Mouse (Mus musculus): ENCODE results near the gene Ttll12. TPM values are rescaled to one million over a fixed set of nuclear protein-coding genes. Genes with fewer than 3 reads are reported as not detected.

Ttll12 gene
- polyA plus RNA-seq, 1 experiment from 2014 or later, result 19.8 TPM

- Histone ChIP-seq H3K27ac (replicated peaks in 1 of 2; ENCODE audit: control insufficient read depth in 1 of 2, insufficient read depth in 1 of 2, low read depth in 2 of 2, low read length in 2 of 2) (no peak overlapping the region), H3K27me3 (ENCODE audit: control insufficient read depth, insufficient read depth, low read length) (no peaks in the 10 kb centered on the region), H3K9me3 (ENCODE audit: control insufficient read depth, low read length) (no peaks in the 10 kb centered on the region), H3K36me3 (ENCODE audit: control insufficient read depth, insufficient read depth, low read length) (peaks cover 87% of the 10 kb centered on the region), H3K9ac (ENCODE audit: low read length) (no peak overlapping the region), H3K4me3 (ENCODE audit: control insufficient read depth in 1 of 2, insufficient read depth in 1 of 2, low read depth in 1 of 2, low read length in 2 of 2) (no peak overlapping the region), H3K4me1 (ENCODE audit: control insufficient read depth in 2 of 2, insufficient read depth in 2 of 2, low read length in 2 of 2) (no peaks in the 10 kb centered on the region), H3K4me2 (ENCODE audit: low read length) (no peak overlapping the region)
- 86% methylated on average over 9 of the region's 9 CpGs for WGBS
- no peak for ATAC-seq (ENCODE audit: insufficient number of reproducible peaks, insufficient read depth, low FRiP score, low read depth)
Measured at GRCm38 (mm10) chr15:83576651-83577050, 18.3 kb downstream of the Ttll12 start.

- 93% methylated on average over 8 of the region's 8 CpGs for WGBS
- no peak overlapping the region for H3K4me3 ChIP-seq (ENCODE audit: control insufficient read depth in 1 of 2, insufficient read depth in 1 of 2, low read depth in 1 of 2, low read length in 2 of 2)
- H3K4me1 ChIP-seq (ENCODE audit: control insufficient read depth in 2 of 2, insufficient read depth in 2 of 2, low read length in 2 of 2), result no peaks in the 10 kb centered on the region
- no peak overlapping the region for H3K27ac ChIP-seq (replicated peaks in 1 of 2; ENCODE audit: control insufficient read depth in 1 of 2, insufficient read depth in 1 of 2, low read depth in 2 of 2, low read length in 2 of 2)
- no peak for ATAC-seq (ENCODE audit: insufficient number of reproducible peaks, insufficient read depth, low FRiP score, low read depth)
- H3K36me3 ChIP-seq (ENCODE audit: control insufficient read depth, insufficient read depth, low read length), result peaks cover 81% of the 10 kb centered on the region
- H3K4me2 ChIP-seq (ENCODE audit: low read length), result no peak overlapping the region
- H3K27me3 ChIP-seq (ENCODE audit: control insufficient read depth, insufficient read depth, low read length), result no peaks in the 10 kb centered on the region
- H3K9me3 ChIP-seq (ENCODE audit: control insufficient read depth, low read length), result no peaks in the 10 kb centered on the region
- H3K9ac ChIP-seq (ENCODE audit: low read length), result no peak overlapping the region
Measured at GRCm38 (mm10) chr15:83575543-83575942, 19.4 kb downstream of the Ttll12 start.

GRCm38 (mm10) chr15:83574731-83575351 is 20.1 kb downstream of the Ttll12 start:
- H3K9me3 ChIP-seq (ENCODE audit: control insufficient read depth, low read length), result no peaks in the 10 kb centered on the region
- H3K4me1 ChIP-seq (ENCODE audit: control insufficient read depth in 2 of 2, insufficient read depth in 2 of 2, low read length in 2 of 2), result no peaks in the 10 kb centered on the region
- no peak overlapping the region for H3K27ac ChIP-seq (replicated peaks in 1 of 2; ENCODE audit: control insufficient read depth in 1 of 2, insufficient read depth in 1 of 2, low read depth in 2 of 2, low read length in 2 of 2)
- no peaks in the 10 kb centered on the region for H3K27me3 ChIP-seq (ENCODE audit: control insufficient read depth, insufficient read depth, low read length)
- no peak overlapping the region for H3K4me2 ChIP-seq (ENCODE audit: low read length)
- 74% methylated on average over 6 of the region's 6 CpGs for WGBS
- no peak overlapping the region for H3K4me3 ChIP-seq (ENCODE audit: control insufficient read depth in 1 of 2, insufficient read depth in 1 of 2, low read depth in 1 of 2, low read length in 2 of 2)
- ATAC-seq (ENCODE audit: insufficient number of reproducible peaks, insufficient read depth, low FRiP score, low read depth), result no peak
- H3K9ac ChIP-seq (ENCODE audit: low read length), result no peak overlapping the region
- H3K36me3 ChIP-seq (ENCODE audit: control insufficient read depth, insufficient read depth, low read length), result peaks cover 74% of the 10 kb centered on the region

GRCm38 (mm10) chr15:83573606-83574005 is 21.4 kb downstream of the Ttll12 start:
- H3K4me2 ChIP-seq (ENCODE audit: low read length), result no peak overlapping the region
- H3K9me3 ChIP-seq (ENCODE audit: control insufficient read depth, low read length), result no peaks in the 10 kb centered on the region
- H3K4me3 ChIP-seq (ENCODE audit: control insufficient read depth in 1 of 2, insufficient read depth in 1 of 2, low read depth in 1 of 2, low read length in 2 of 2), result no peak overlapping the region
- H3K27ac ChIP-seq (replicated peaks in 1 of 2; ENCODE audit: control insufficient read depth in 1 of 2, insufficient read depth in 1 of 2, low read depth in 2 of 2, low read length in 2 of 2), result no peak overlapping the region
- H3K27me3 ChIP-seq (ENCODE audit: control insufficient read depth, insufficient read depth, low read length), result no peaks in the 10 kb centered on the region
- H3K36me3 ChIP-seq (ENCODE audit: control insufficient read depth, insufficient read depth, low read length), result peaks cover 62% of the 10 kb centered on the region
- H3K9ac ChIP-seq (ENCODE audit: low read length), result no peak overlapping the region
- WGBS, result 91% methylated on average over 12 of the region's 12 CpGs
- no peak for ATAC-seq (ENCODE audit: insufficient number of reproducible peaks, insufficient read depth, low FRiP score, low read depth)
- no peaks in the 10 kb centered on the region for H3K4me1 ChIP-seq (ENCODE audit: control insufficient read depth in 2 of 2, insufficient read depth in 2 of 2, low read length in 2 of 2)

- Histone ChIP-seq H3K9ac (ENCODE audit: low read length) (no peak overlapping the region), H3K27me3 (ENCODE audit: control insufficient read depth, insufficient read depth, low read length) (no peaks in the 10 kb centered on the region), H3K9me3 (ENCODE audit: control insufficient read depth, low read length) (no peaks in the 10 kb centered on the region), H3K27ac (replicated peaks in 1 of 2; ENCODE audit: control insufficient read depth in 1 of 2, insufficient read depth in 1 of 2, low read depth in 2 of 2, low read length in 2 of 2) (no peak overlapping the region), H3K4me3 (ENCODE audit: control insufficient read depth in 1 of 2, insufficient read depth in 1 of 2, low read depth in 1 of 2, low read length in 2 of 2) (no peak overlapping the region), H3K4me2 (ENCODE audit: low read length) (no peak overlapping the region), H3K36me3 (ENCODE audit: control insufficient read depth, insufficient read depth, low read length) (peaks cover 48% of the 10 kb centered on the region), H3K4me1 (ENCODE audit: control insufficient read depth in 2 of 2, insufficient read depth in 2 of 2, low read length in 2 of 2) (no peaks in the 10 kb centered on the region)
- ATAC-seq (ENCODE audit: insufficient number of reproducible peaks, insufficient read depth, low FRiP score, low read depth), result no peak
- WGBS, result 79% methylated on average over 4 of the region's 4 CpGs
Measured at GRCm38 (mm10) chr15:83572132-83572531, 22.8 kb downstream of the Ttll12 start.

- Histone ChIP-seq H3K4me2 (ENCODE audit: low read length) (no peak overlapping the region), H3K9ac (ENCODE audit: low read length) (no peak overlapping the region), H3K4me3 (ENCODE audit: control insufficient read depth in 1 of 2, insufficient read depth in 1 of 2, low read depth in 1 of 2, low read length in 2 of 2) (no peak overlapping the region), H3K4me1 (ENCODE audit: control insufficient read depth in 2 of 2, insufficient read depth in 2 of 2, low read length in 2 of 2) (no peaks in the 10 kb centered on the region), H3K27me3 (ENCODE audit: control insufficient read depth, insufficient read depth, low read length) (no peaks in the 10 kb centered on the region), H3K36me3 (ENCODE audit: control insufficient read depth, insufficient read depth, low read length) (peaks cover 43% of the 10 kb centered on the region), H3K27ac (replicated peaks in 1 of 2; ENCODE audit: control insufficient read depth in 1 of 2, insufficient read depth in 1 of 2, low read depth in 2 of 2, low read length in 2 of 2) (no peak overlapping the region), H3K9me3 (ENCODE audit: control insufficient read depth, low read length) (no peaks in the 10 kb centered on the region)
- WGBS, result 80% methylated on average over 5 of the region's 5 CpGs
- no peak for ATAC-seq (ENCODE audit: insufficient number of reproducible peaks, insufficient read depth, low FRiP score, low read depth)
Measured at GRCm38 (mm10) chr15:83571636-83572035, 23.3 kb downstream of the Ttll12 start.

GRCm38 (mm10) chr15:83570641-83571040 is 24.3 kb downstream of the Ttll12 start:
- 51% methylated on average over 2 of the region's 2 CpGs for WGBS
- Histone ChIP-seq H3K27me3 (ENCODE audit: control insufficient read depth, insufficient read depth, low read length) (no peaks in the 10 kb centered on the region), H3K4me2 (ENCODE audit: low read length) (no peak overlapping the region), H3K27ac (replicated peaks in 1 of 2; ENCODE audit: control insufficient read depth in 1 of 2, insufficient read depth in 1 of 2, low read depth in 2 of 2, low read length in 2 of 2) (no peak overlapping the region), H3K9ac (ENCODE audit: low read length) (no peak overlapping the region), H3K36me3 (ENCODE audit: control insufficient read depth, insufficient read depth, low read length) (peaks cover 33% of the 10 kb centered on the region), H3K4me3 (ENCODE audit: control insufficient read depth in 1 of 2, insufficient read depth in 1 of 2, low read depth in 1 of 2, low read length in 2 of 2) (no peak overlapping the region), H3K9me3 (ENCODE audit: control insufficient read depth, low read length) (no peaks in the 10 kb centered on the region), H3K4me1 (ENCODE audit: control insufficient read depth in 2 of 2, insufficient read depth in 2 of 2, low read length in 2 of 2) (no peaks in the 10 kb centered on the region)
- ATAC-seq (ENCODE audit: insufficient number of reproducible peaks, insufficient read depth, low FRiP score, low read depth), result no peak

- Histone ChIP-seq H3K4me2 (ENCODE audit: low read length) (no peak overlapping the region), H3K27ac (replicated peaks in 1 of 2; ENCODE audit: control insufficient read depth in 1 of 2, insufficient read depth in 1 of 2, low read depth in 2 of 2, low read length in 2 of 2) (no peak overlapping the region), H3K36me3 (ENCODE audit: control insufficient read depth, insufficient read depth, low read length) (peaks cover 25% of the 10 kb centered on the region), H3K27me3 (ENCODE audit: control insufficient read depth, insufficient read depth, low read length) (no peaks in the 10 kb centered on the region), H3K9ac (ENCODE audit: low read length) (no peak overlapping the region), H3K4me3 (ENCODE audit: control insufficient read depth in 1 of 2, insufficient read depth in 1 of 2, low read depth in 1 of 2, low read length in 2 of 2) (no peak overlapping the region), H3K9me3 (ENCODE audit: control insufficient read depth, low read length) (no peaks in the 10 kb centered on the region), H3K4me1 (ENCODE audit: control insufficient read depth in 2 of 2, insufficient read depth in 2 of 2, low read length in 2 of 2) (peaks cover 0 to 3% of the 10 kb centered on the region in 2 experiments; a peak in 2 of 4 replicates)
- ATAC-seq (ENCODE audit: insufficient number of reproducible peaks, insufficient read depth, low FRiP score, low read depth), result no peak
- 51% methylated on average over 11 of the region's 11 CpGs for WGBS
Measured at GRCm38 (mm10) chr15:83569682-83570081, 25.3 kb downstream of the Ttll12 start.
